Mouse (Mus musculus) E14TG2a.4 (cell line): ENCODE measurements around the gene Mgat5.

Source experiments
- H3K27me3 ChIP-seq: 2 replicates; pipeline ENCODE4 v1.6.1; 2014; ENCODE audit warnings: low read length, control low read depth; ENCODE audit not compliant: insufficient read depth
- H3K36me3 ChIP-seq: 2 replicates; pipeline ENCODE4 v1.6.1; 2014; ENCODE audit warnings: low read length, control low read depth; ENCODE audit not compliant: insufficient read depth
- H3K4me1 ChIP-seq: replicated peaks from 2 replicates; pipeline ENCODE4 v1.6.1; 2014; ENCODE audit warnings: low read depth, low read length, control low read depth
- H3K4me3 ChIP-seq: replicated peaks from 2 replicates; pipeline ENCODE4 v1.5.1; 2014; ENCODE audit warnings: mild to moderate bottlenecking, low read length
- H3K9me3 ChIP-seq: 2 replicates; pipeline ENCODE4 v1.6.1; 2014; ENCODE audit warnings: low read length, control low read depth
- CTCF ChIP-seq: conservative IDR thresholded peaks from 2 replicates; pipeline ENCODE4 v1.5.1; 2014; ENCODE audit warnings: low read length
- NANOG ChIP-seq: IDR thresholded peaks from 2 replicates; pipeline ENCODE4 v1.6.1; 2014; ENCODE audit warnings: borderline replicate concordance, low read length, mixed read lengths
- POU5F1 ChIP-seq: IDR thresholded peaks from 2 replicates; pipeline ENCODE4 v1.6.1; 2014; ENCODE audit warnings: low read length, borderline replicate concordance

Mgat5 gene

GRCm38 (mm10) chr1:127296815-127297214 is 92.0 kb downstream of the Mgat5 start:
- peaks cover 21% of the 10 kb centered on the region for H3K9me3 ChIP-seq
- TF ChIP-seq POU5F1, result no peak
- TF ChIP-seq NANOG, result no peak
- no peak for TF ChIP-seq CTCF
- H3K27me3 ChIP-seq, result no peaks in the 10 kb centered on the region
- no peaks in the 10 kb centered on the region for H3K36me3 ChIP-seq
- no peaks in the 10 kb centered on the region for H3K4me1 ChIP-seq
- no peak overlapping the region for H3K4me3 ChIP-seq

GRCm38 (mm10) chr1:127299774-127300173 is 95.0 kb downstream of the Mgat5 start:
- Histone ChIP-seq H3K4me1 (no peaks in the 10 kb centered on the region), H3K9me3 (no peaks in the 10 kb centered on the region), H3K4me3 (no peak overlapping the region), H3K36me3 (no peaks in the 10 kb centered on the region), H3K27me3 (no peaks in the 10 kb centered on the region)
- TF ChIP-seq CTCF (no peak), POU5F1 (no peak), NANOG (no peak)

GRCm38 (mm10) chr1:127301038-127301437 is 96.2 kb downstream of the Mgat5 start:
- Histone ChIP-seq H3K4me3 (no peak overlapping the region), H3K4me1 (peaks cover 7% of the 10 kb centered on the region; the same call in 1 of the 2 replicates), H3K27me3 (no peaks in the 10 kb centered on the region), H3K9me3 (no peaks in the 10 kb centered on the region), H3K36me3 (no peaks in the 10 kb centered on the region)
- no peak for TF ChIP-seq NANOG
- TF ChIP-seq CTCF, result no peak
- no peak for TF ChIP-seq POU5F1

GRCm38 (mm10) chr1:127302620-127303019 is 97.8 kb downstream of the Mgat5 start:
- Histone ChIP-seq H3K9me3 (no peaks in the 10 kb centered on the region), H3K4me1 (peaks cover 15% of the 10 kb centered on the region), H3K4me3 (no peak overlapping the region), H3K36me3 (0 out of 2 replicates have a peak, but pooled peaks cover 6% of the 10 kb centered on the region), H3K27me3 (no peaks in the 10 kb centered on the region)
- no peak for TF ChIP-seq NANOG
- TF ChIP-seq POU5F1, result no peak
- TF ChIP-seq CTCF, result no peak

- TF ChIP-seq NANOG, result no peak
- TF ChIP-seq CTCF, result no peak
- TF ChIP-seq POU5F1, result no peak
- Histone ChIP-seq H3K27me3 (no peaks in the 10 kb centered on the region), H3K4me3 (no peak overlapping the region), H3K9me3 (no peaks in the 10 kb centered on the region), H3K4me1 (peaks cover 15% of the 10 kb centered on the region), H3K36me3 (0 out of 2 replicates have a peak, but pooled peaks cover 7% of the 10 kb centered on the region)
These were observed 99.0 kb downstream of the Mgat5 start for GRCm38 (mm10) chr1:127303791-127304190.

- H3K4me1 ChIP-seq, result peaks cover 15% of the 10 kb centered on the region
- H3K4me3 ChIP-seq, result no peak overlapping the region
- H3K9me3 ChIP-seq, result no peaks in the 10 kb centered on the region
- 0 out of 2 replicates have a peak, but pooled peaks cover 7% of the 10 kb centered on the region for H3K36me3 ChIP-seq
- H3K27me3 ChIP-seq, result no peaks in the 10 kb centered on the region
- TF ChIP-seq POU5F1 (no peak), NANOG (no peak), CTCF (no peak)
These were observed 99.5 kb downstream of the Mgat5 start for GRCm38 (mm10) chr1:127304281-127304680.

GRCm38 (mm10) chr1:127305582-127305981 is 100.8 kb downstream of the Mgat5 start:
- H3K4me3 ChIP-seq, result no peak overlapping the region
- no peaks in the 10 kb centered on the region for H3K27me3 ChIP-seq
- peaks cover 15% of the 10 kb centered on the region for H3K4me1 ChIP-seq
- 0 out of 2 replicates have a peak, but pooled peaks cover 7% of the 10 kb centered on the region for H3K36me3 ChIP-seq
- H3K9me3 ChIP-seq, result no peaks in the 10 kb centered on the region
- TF ChIP-seq NANOG (no peak), CTCF (no peak), POU5F1 (no peak)

- H3K4me3 ChIP-seq, result no peak overlapping the region
These were observed 101.4 kb downstream of the Mgat5 start for GRCm38 (mm10) chr1:127306024-127306771.

More at GRCm38 (mm10) chr1:127306024-127306771, 101.4 kb downstream of the Mgat5 start:
- Histone ChIP-seq H3K9me3 (no peaks in the 10 kb centered on the region), H3K36me3 (0 out of 2 replicates have a peak, but pooled peaks cover 7% of the 10 kb centered on the region), H3K27me3 (no peaks in the 10 kb centered on the region), H3K4me1 (peaks cover 15% of the 10 kb centered on the region)
- TF ChIP-seq NANOG (no peak), POU5F1 (no peak), CTCF (no peak)
